Comparison of ENCODE assay signal across 27 mouse cellular contexts in the genomic region with DNA sequence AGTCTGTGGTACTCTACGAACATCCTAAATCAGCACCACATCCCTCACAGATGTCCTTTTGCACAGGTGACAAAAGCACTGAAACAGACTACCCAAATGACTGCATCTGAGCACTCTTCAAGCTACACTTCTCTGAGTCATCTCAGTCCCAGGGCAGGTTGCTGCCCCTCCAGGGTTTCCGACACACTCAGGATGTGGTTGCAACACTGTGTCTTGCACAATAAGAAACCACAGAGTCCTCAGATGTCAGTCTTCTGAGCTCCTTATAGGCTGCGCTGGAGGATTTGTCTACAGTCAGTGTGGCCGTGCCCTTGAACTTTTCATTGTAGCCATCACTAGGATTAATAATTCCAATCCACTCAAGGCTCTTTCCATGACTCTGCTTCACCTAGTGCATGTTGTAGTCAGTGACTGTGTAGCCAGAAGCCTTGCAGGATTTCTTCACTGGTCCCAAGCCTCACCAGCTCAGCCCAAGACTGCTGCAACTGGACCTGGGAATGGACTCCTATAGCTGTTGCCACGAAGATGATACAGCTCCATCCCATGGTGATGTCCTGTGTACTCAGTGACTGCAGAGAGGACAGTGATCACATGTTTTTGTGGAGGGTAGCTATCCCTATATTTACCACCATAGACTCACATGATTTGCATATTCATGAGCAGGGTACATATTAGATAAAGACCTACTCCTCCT.
DNase-seq lines count a peak whose midpoint lies in the region; ATAC-seq and TF ChIP-seq lines count a peak whose summit lies in the region.
"Had no signal": no experiment of that assay in that cellular context is flagged by ENCODE, and none has a peak within 500 bp of the region (broad histone marks: within the 10 kb centered on the region; RNA-seq: fewer than 3 reads in every experiment).

No protein-coding gene starts in this region.

- peak; percentile 7 for DNase-seq in adrenal gland, postnatal 10 days
- no peak for DNase-seq in adrenal gland, postnatal 25 days
- peak; percentile 41 for DNase-seq in c-Kit-positive CD71-negative TER-119-negative erythroid progenitor cells, embryonic 14.5 days (ENCODE audit: low read depth)
- no peak for DNase-seq in liver, embryonic 11.5 days (ENCODE audit: low spot score)
- DNase-seq in liver, postnatal 0 days = peak; percentile 21
- DNase-seq in urinary bladder, postnatal 36 days (ENCODE audit: low spot score in 2 of 2) = no peak
- DNase-seq in cerebellum, adult 8-10 months = no peak
- DNase-seq: cerebellum, adult 18-20 months; gastrocnemius, postnatal 14 days; heart, adult 2 months; kidney, adult 8-10 months; kidney, postnatal 10 days; lung, adult 18-20 months; lung, postnatal 14 days; right cerebral cortex, postnatal 25 days; spleen, adult 18-20 months; thymus, postnatal 14 days had no signal

- H3K4me2 ChIP-seq in liver, embryonic 11.5 days = no peak overlapping the region
- no peak overlapping the region for H3K4me2 ChIP-seq in liver, postnatal 0 days (ENCODE audit: low read depth, low read length)
- no peak overlapping the region for H3K4me2 ChIP-seq in midbrain, embryonic 15.5 days
- H3K4me2 ChIP-seq: embryonic facial prominence, embryonic 15.5 days; hindbrain, embryonic 13.5 days; midbrain, embryonic 13.5 days; neural tube, embryonic 12.5 days had no signal

- TF ChIP-seq EP300 in liver, postnatal 0 days (IDR thresholded peaks at IDR 0.05; ENCODE audit: low read depth) = no peak

- H3K9me3 ChIP-seq in liver, embryonic 11.5 days (ENCODE audit: control insufficient read depth, low read length) = no peaks in the 10 kb centered on the region
- H3K9me3 ChIP-seq in liver, postnatal 0 days (ENCODE audit: low read length) = no peaks in the 10 kb centered on the region
- no peaks in the 10 kb centered on the region for H3K9me3 ChIP-seq in midbrain, embryonic 15.5 days
- H3K9me3 ChIP-seq: embryonic facial prominence, embryonic 15.5 days; hindbrain, embryonic 13.5 days; megakaryocyte, embryonic 14.5 days; midbrain, embryonic 13.5 days; neural tube, embryonic 12.5 days had no signal

- no peak overlapping the region for H3K9ac ChIP-seq in liver, embryonic 11.5 days (ENCODE audit: low read depth, low read length)
- H3K9ac ChIP-seq in liver, postnatal 0 days (replicated peaks) = no peak overlapping the region
- no peak overlapping the region for H3K9ac ChIP-seq in midbrain, embryonic 15.5 days
- H3K9ac ChIP-seq: embryonic facial prominence, embryonic 15.5 days; hindbrain, embryonic 13.5 days; midbrain, embryonic 13.5 days; neural tube, embryonic 12.5 days had no signal

- H3K27ac ChIP-seq in liver, embryonic 11.5 days (ENCODE audit: low read depth, low read length) = no peak overlapping the region
- no peak overlapping the region for H3K27ac ChIP-seq in liver, postnatal 0 days (ENCODE audit: low read depth)
- no peak overlapping the region for H3K27ac ChIP-seq in midbrain, embryonic 15.5 days
- H3K27ac ChIP-seq: embryonic facial prominence, embryonic 15.5 days; heart, adult 2 months; hindbrain, embryonic 13.5 days; midbrain, embryonic 13.5 days; neural tube, embryonic 12.5 days had no signal

- peak; percentile 26; the same call in 1 of the 2 replicates for ATAC-seq in liver, embryonic 11.5 days (replicated peaks; ENCODE audit: low FRiP score)
- peak; percentile 87 for ATAC-seq in liver, postnatal 0 days
- ATAC-seq in midbrain, embryonic 15.5 days (replicated peaks) = no peak
- ATAC-seq: forebrain, embryonic 16.5 days; midbrain, embryonic 13.5 days; Patski had no signal

- no peaks in the 10 kb centered on the region for H3K36me3 ChIP-seq in liver, embryonic 11.5 days (ENCODE audit: control insufficient read depth, insufficient read depth, low read length)
- no peaks in the 10 kb centered on the region for H3K36me3 ChIP-seq in liver, postnatal 0 days (replicated peaks; ENCODE audit: insufficient read depth, low read length)
- no peaks in the 10 kb centered on the region for H3K36me3 ChIP-seq in midbrain, embryonic 15.5 days (replicated peaks)
- H3K36me3 ChIP-seq: embryonic facial prominence, embryonic 15.5 days; G1E; hindbrain, embryonic 13.5 days; midbrain, embryonic 13.5 days; neural tube, embryonic 12.5 days had no signal

- H3K27me3 ChIP-seq in liver, embryonic 11.5 days (replicated peaks; ENCODE audit: control insufficient read depth, insufficient read depth, low read length) = no peaks in the 10 kb centered on the region
- H3K27me3 ChIP-seq in liver, postnatal 0 days (ENCODE audit: insufficient read depth, low read length) = no peaks in the 10 kb centered on the region
- H3K27me3 ChIP-seq in midbrain, embryonic 15.5 days (replicated peaks) = no peaks in the 10 kb centered on the region
- H3K27me3 ChIP-seq: CH12.LX; embryonic facial prominence, embryonic 15.5 days; hindbrain, embryonic 13.5 days; megakaryocyte, embryonic 14.5 days; midbrain, embryonic 13.5 days; neural tube, embryonic 12.5 days had no signal

- no peak for TF ChIP-seq CTCF in liver, postnatal 0 days (IDR thresholded peaks at IDR 0.05; ENCODE audit: low read depth)

- H3K4me3 ChIP-seq in liver, embryonic 11.5 days (ENCODE audit: low read depth, low read length) = no peak overlapping the region
- H3K4me3 ChIP-seq in liver, postnatal 0 days (ENCODE audit: low read depth, low read length) = no peak overlapping the region
- H3K4me3 ChIP-seq in midbrain, embryonic 15.5 days = no peak overlapping the region
- H3K4me3 ChIP-seq: embryonic facial prominence, embryonic 15.5 days; heart, adult 2 months; hindbrain, embryonic 13.5 days; megakaryocyte, embryonic 14.5 days; midbrain, embryonic 13.5 days; neural tube, embryonic 12.5 days had no signal

- H3K4me1 ChIP-seq in liver, embryonic 11.5 days (replicated peaks; ENCODE audit: control insufficient read depth, insufficient read depth, low read length) = no peaks in the 10 kb centered on the region
- H3K4me1 ChIP-seq in liver, postnatal 0 days (ENCODE audit: insufficient read depth) = no peaks in the 10 kb centered on the region
- no peaks in the 10 kb centered on the region for H3K4me1 ChIP-seq in midbrain, embryonic 15.5 days
- H3K4me1 ChIP-seq: embryonic facial prominence, embryonic 15.5 days; hindbrain, embryonic 13.5 days; midbrain, embryonic 13.5 days; neural tube, embryonic 12.5 days had no signal

- 57% methylated on average over 5 of the region's 5 CpGs for WGBS in liver, embryonic 11.5 days
- 35% methylated on average over 5 of the region's 5 CpGs for WGBS in liver, postnatal 0 days (ENCODE audit: insufficient replicate concordance)
- 89% methylated on average over 5 of the region's 5 CpGs for WGBS in midbrain, embryonic 15.5 days

Comparison
In these comparisons a context has a peak if more than half of its experiments do, and no peak if none do; other contexts are left out.
1. DNase-seq: peak in adrenal gland, postnatal 10 days (single experiment), c-Kit-positive CD71-negative TER-119-negative erythroid progenitor cells, embryonic 14.5 days (single experiment) and liver, postnatal 0 days (single experiment); none in adrenal gland, postnatal 25 days (single experiment), liver, embryonic 11.5 days (single experiment), urinary bladder, postnatal 36 days (0 of 2) and cerebellum, adult 8-10 months (single experiment).